Mouse (Mus musculus): ENCODE data around the gene Zbtb8a.

DNA sequence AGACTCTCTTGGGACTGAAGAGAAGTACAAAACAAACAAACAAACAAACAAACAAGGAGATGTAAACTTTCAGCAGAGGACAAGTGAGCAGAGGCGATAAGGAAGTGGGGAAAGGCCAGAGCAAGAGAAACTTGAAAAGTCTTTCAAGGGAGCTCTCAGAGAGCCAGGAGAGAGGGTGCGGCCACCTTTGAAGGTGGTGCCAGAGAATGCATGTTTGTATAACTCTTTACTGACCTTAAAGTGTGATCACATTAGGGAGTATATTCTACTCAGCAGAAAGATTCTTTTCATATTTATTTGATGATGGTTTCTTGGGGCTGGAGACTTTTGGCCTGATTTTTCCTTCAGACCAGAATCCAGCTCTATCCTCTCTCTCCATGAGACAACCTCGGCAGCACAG is 19.0 kb upstream of the Zbtb8a start:
- TF ChIP-seq GATA1 (IDR thresholded peaks at IDR 0.05; ENCODE audit: borderline replicate concordance, low read length) (no peak), FLI1 (IDR thresholded peaks at IDR 0.05; ENCODE audit: low read length) (no peak)
